Mouse (Mus musculus) skeletal muscle tissue, adult 2 months (tissue): Measurements from ENCODE around the gene Wnk2.

Experiments
- DNase-seq: peaks from one replicate; pipeline ENCODE4 v3.0.0-alpha.2; 2012; ENCODE audit warnings: low read depth, low spot score

Wnk2 gene

GRCm38 (mm10) chr13:49178839-49179585 lies 31.2 kb upstream of the Wnk2 start:
- peak; percentile 67 for DNase-seq

GRCm38 (mm10) chr13:49175509-49175908 lies 27.7 kb upstream of the Wnk2 start:
- DNase-seq, result no peak

- DNase-seq, result peak; percentile 74
Measured at GRCm38 (mm10) chr13:49172971-49173596, 25.3 kb upstream of the Wnk2 start.

GRCm38 (mm10) chr13:49172335-49172734 lies 24.5 kb upstream of the Wnk2 start:
- no peak for DNase-seq

- DNase-seq, result no peak
Measured at GRCm38 (mm10) chr13:49171729-49172128, 23.9 kb upstream of the Wnk2 start.

GRCm38 (mm10) chr13:49170623-49171022 lies 22.8 kb upstream of the Wnk2 start:
- DNase-seq, result no peak

GRCm38 (mm10) chr13:49169448-49170207 lies 21.8 kb upstream of the Wnk2 start:
- peak; percentile 86 for DNase-seq

- no peak for DNase-seq
Measured at GRCm38 (mm10) chr13:49167081-49167480, 19.3 kb upstream of the Wnk2 start.

GRCm38 (mm10) chr13:49163645-49164044 lies 15.8 kb upstream of the Wnk2 start:
- no peak for DNase-seq

GRCm38 (mm10) chr13:49162722-49163121 lies 14.9 kb upstream of the Wnk2 start:
- DNase-seq, result no peak

GRCm38 (mm10) chr13:49161236-49161635 lies 13.4 kb upstream of the Wnk2 start:
- no peak for DNase-seq

- no peak for DNase-seq
Measured at GRCm38 (mm10) chr13:49158040-49158713, 10.4 kb upstream of the Wnk2 start.

- DNase-seq, result no peak
Measured at GRCm38 (mm10) chr13:49156645-49157044, 8.8 kb upstream of the Wnk2 start.

- DNase-seq, result no peak
Measured at GRCm38 (mm10) chr13:49154621-49155020, 6.8 kb upstream of the Wnk2 start.

- DNase-seq, result no peak
Measured at GRCm38 (mm10) chr13:49154028-49154427, 6.2 kb upstream of the Wnk2 start.

GRCm38 (mm10) chr13:49148687-49149086 lies 873 bp upstream of the Wnk2 start:
- no peak for DNase-seq

GRCm38 (mm10) chr13:49147007-49147857 lies 582 bp downstream of the Wnk2 start:
- DNase-seq, result peak; percentile 59

GRCm38 (mm10) chr13:49146698-49147006 lies 1.2 kb downstream of the Wnk2 start:
- DNase-seq, result no peak

- peak; percentile 59 for DNase-seq
Measured at GRCm38 (mm10) chr13:49146040-49146697, 1.6 kb downstream of the Wnk2 start.

- DNase-seq, result peak; percentile 97
Measured at GRCm38 (mm10) chr13:49145396-49145795, 2.4 kb downstream of the Wnk2 start.

GRCm38 (mm10) chr13:49144451-49144850 lies 3.4 kb downstream of the Wnk2 start:
- DNase-seq, result peak; percentile 75
